Mouse (Mus musculus) testis, adult 2 months (tissue): ENCODE results near the gene Cd2.

Source experiments
- CTCF ChIP-seq: fragments of 200-500 bp; IDR thresholded peaks from 2 replicates; pipeline ENCODE4 v1.5.1; 2012; ENCODE audit warnings: low read depth, mild to moderate bottlenecking, inconsistent platforms, low read length, moderate library complexity; ENCODE audit not compliant: control insufficient read depth, insufficient read depth, insufficient replicate concordance
- POLR2A ChIP-seq: fragments of 200-500 bp; IDR thresholded peaks from 2 replicates; pipeline ENCODE4 v1.6.1; 2012; ENCODE audit warnings: low read depth, mild to moderate bottlenecking, inconsistent platforms, low read length, moderate library complexity; ENCODE audit not compliant: control insufficient read depth

GRCm38 (mm10) chr3:101276501-101277320 lies 11.0 kb downstream of the Cd2 start:
- no peak for TF ChIP-seq CTCF
- TF ChIP-seq POLR2A = no peak
